Mouse (Mus musculus): ENCODE data around the gene B830017H08Rik. TPM values are rescaled to one million over a fixed set of nuclear protein-coding genes. Genes with fewer than 3 reads are reported as not detected.

B830017H08Rik gene
- polyA plus RNA-seq, 1 experiment from 2014 or later = not detected

- Histone ChIP-seq H3K9me3 (ENCODE audit: control insufficient read depth, low read length) (no peaks in the 10 kb centered on the region), H3K36me3 (ENCODE audit: control insufficient read depth, insufficient read depth, low read length) (no peaks in the 10 kb centered on the region), H3K4me2 (ENCODE audit: low read depth, low read length) (no peak overlapping the region), H3K27me3 (ENCODE audit: control insufficient read depth, insufficient read depth, low read depth, low read length) (peaks cover 12% of the 10 kb centered on the region), H3K9ac (ENCODE audit: low read length) (no peak overlapping the region), H3K4me3 (ENCODE audit: low read length) (no peak overlapping the region), H3K27ac (ENCODE audit: low read length) (no peak overlapping the region), H3K4me1 (replicated peaks; ENCODE audit: control insufficient read depth, insufficient read depth, low read length) (no peaks in the 10 kb centered on the region)
- ATAC-seq (ENCODE audit: low read depth) = no peak
- WGBS = 92% methylated on average over 2 of the region's 2 CpGs
Measured at GRCm38 (mm10) chr16:17826500-17826899, 6.4 kb upstream of the B830017H08Rik start.

GRCm38 (mm10) chr16:17828229-17828628 is 4.7 kb upstream of the B830017H08Rik start:
- 89% methylated on average over 2 of the region's 2 CpGs for WGBS

GRCm38 (mm10) chr16:17828867-17829266 is 4.1 kb upstream of the B830017H08Rik start:
- no peak for ATAC-seq (ENCODE audit: low read depth)
- WGBS = 70% methylated on average over 3 of the region's 3 CpGs
- peaks cover under 1% of the 10 kb centered on the region; the same call in 1 of the 2 replicates for H3K4me1 ChIP-seq (replicated peaks; ENCODE audit: control insufficient read depth, insufficient read depth, low read length)
- H3K4me2 ChIP-seq (ENCODE audit: low read depth, low read length) = no peak overlapping the region
- H3K27me3 ChIP-seq (ENCODE audit: control insufficient read depth, insufficient read depth, low read depth, low read length) = peaks cover 36% of the 10 kb centered on the region
- no peak overlapping the region for H3K4me3 ChIP-seq (ENCODE audit: low read length)
- no peaks in the 10 kb centered on the region for H3K36me3 ChIP-seq (ENCODE audit: control insufficient read depth, insufficient read depth, low read length)
- no peak overlapping the region for H3K9ac ChIP-seq (ENCODE audit: low read length)
- no peaks in the 10 kb centered on the region for H3K9me3 ChIP-seq (ENCODE audit: control insufficient read depth, low read length)
- no peak overlapping the region for H3K27ac ChIP-seq (ENCODE audit: low read length)

More at GRCm38 (mm10) chr16:17828229-17828628, 4.7 kb upstream of the B830017H08Rik start:
- Histone ChIP-seq H3K4me1 (replicated peaks; ENCODE audit: control insufficient read depth, insufficient read depth, low read length) (no peaks in the 10 kb centered on the region; the same call in 1 of the 2 replicates), H3K9ac (ENCODE audit: low read length) (no peak overlapping the region), H3K27me3 (ENCODE audit: control insufficient read depth, insufficient read depth, low read depth, low read length) (peaks cover 29% of the 10 kb centered on the region), H3K36me3 (ENCODE audit: control insufficient read depth, insufficient read depth, low read length) (no peaks in the 10 kb centered on the region), H3K4me3 (ENCODE audit: low read length) (no peak overlapping the region), H3K27ac (ENCODE audit: low read length) (no peak overlapping the region), H3K9me3 (ENCODE audit: control insufficient read depth, low read length) (no peaks in the 10 kb centered on the region), H3K4me2 (ENCODE audit: low read depth, low read length) (no peak overlapping the region)
- no peak for ATAC-seq (ENCODE audit: low read depth)

- Histone ChIP-seq H3K27me3 (ENCODE audit: control insufficient read depth, insufficient read depth, low read depth, low read length) (peaks cover 53% of the 10 kb centered on the region), H3K9ac (ENCODE audit: low read length) (no peak overlapping the region)
Measured at GRCm38 (mm10) chr16:17830385-17831178, 2.3 kb upstream of the B830017H08Rik start.

GRCm38 (mm10) chr16:17831781-17832180 is 1.1 kb upstream of the B830017H08Rik start:
- ATAC-seq (ENCODE audit: low read depth) = peak; percentile 37; the same call in 1 of the 2 replicates
- no peak overlapping the region for H3K4me2 ChIP-seq (ENCODE audit: low read depth, low read length)
- no peak overlapping the region for H3K9ac ChIP-seq (ENCODE audit: low read length)
- H3K36me3 ChIP-seq (ENCODE audit: control insufficient read depth, insufficient read depth, low read length) = no peaks in the 10 kb centered on the region
- H3K27me3 ChIP-seq (ENCODE audit: control insufficient read depth, insufficient read depth, low read depth, low read length) = peaks cover 60% of the 10 kb centered on the region
- 18% methylated on average over 11 of the region's 11 CpGs for WGBS
- H3K4me3 ChIP-seq (ENCODE audit: low read length) = no peak overlapping the region
- no peaks in the 10 kb centered on the region for H3K9me3 ChIP-seq (ENCODE audit: control insufficient read depth, low read length)
- H3K4me1 ChIP-seq (replicated peaks; ENCODE audit: control insufficient read depth, insufficient read depth, low read length) = peaks cover 5% of the 10 kb centered on the region
- no peak overlapping the region for H3K27ac ChIP-seq (ENCODE audit: low read length)

More at GRCm38 (mm10) chr16:17830385-17831178, 2.3 kb upstream of the B830017H08Rik start:
- Histone ChIP-seq H3K4me3 (ENCODE audit: low read length) (no peak overlapping the region), H3K9me3 (ENCODE audit: control insufficient read depth, low read length) (no peaks in the 10 kb centered on the region), H3K27ac (ENCODE audit: low read length) (no peak overlapping the region), H3K4me1 (replicated peaks; ENCODE audit: control insufficient read depth, insufficient read depth, low read length) (peaks cover 5% of the 10 kb centered on the region), H3K4me2 (ENCODE audit: low read depth, low read length) (no peak overlapping the region), H3K36me3 (ENCODE audit: control insufficient read depth, insufficient read depth, low read length) (no peaks in the 10 kb centered on the region)
- no peak for ATAC-seq (ENCODE audit: low read depth)
- 63% methylated on average over 10 of the region's 10 CpGs for WGBS

- Histone ChIP-seq H3K27ac (ENCODE audit: low read length) (no peak overlapping the region), H3K4me1 (replicated peaks; ENCODE audit: control insufficient read depth, insufficient read depth, low read length) (peaks cover 5% of the 10 kb centered on the region), H3K27me3 (ENCODE audit: control insufficient read depth, insufficient read depth, low read depth, low read length) (peaks cover 60% of the 10 kb centered on the region), H3K9ac (ENCODE audit: low read length) (peak overlapping the region; percentile 64), H3K36me3 (ENCODE audit: control insufficient read depth, insufficient read depth, low read length) (no peaks in the 10 kb centered on the region), H3K4me2 (ENCODE audit: low read depth, low read length) (peak overlapping the region; percentile 98), H3K9me3 (ENCODE audit: control insufficient read depth, low read length) (no peaks in the 10 kb centered on the region), H3K4me3 (ENCODE audit: low read length) (peak overlapping the region; percentile 61)
- ATAC-seq (ENCODE audit: low read depth) = peak; percentile 47
- under 1% methylated on average over 35 of the region's 37 CpGs for WGBS
Measured at GRCm38 (mm10) chr16:17833321-17833680, 380 bp downstream of the B830017H08Rik start.

- H3K4me3 ChIP-seq (ENCODE audit: low read length) = peak overlapping the region; percentile 61
- peaks cover 5% of the 10 kb centered on the region for H3K4me1 ChIP-seq (replicated peaks; ENCODE audit: control insufficient read depth, insufficient read depth, low read length)
- peak overlapping the region; percentile 98 for H3K4me2 ChIP-seq (ENCODE audit: low read depth, low read length)
- H3K9ac ChIP-seq (ENCODE audit: low read length) = peak overlapping the region; percentile 64
- H3K27ac ChIP-seq (ENCODE audit: low read length) = no peak overlapping the region
- H3K27me3 ChIP-seq (ENCODE audit: control insufficient read depth, insufficient read depth, low read depth, low read length) = peaks cover 60% of the 10 kb centered on the region
- ATAC-seq (ENCODE audit: low read depth) = peak; percentile 29; the same call in 1 of the 2 replicates
- H3K36me3 ChIP-seq (ENCODE audit: control insufficient read depth, insufficient read depth, low read length) = no peaks in the 10 kb centered on the region
- WGBS = under 1% methylated on average over 56 of the region's 103 CpGs
- H3K9me3 ChIP-seq (ENCODE audit: control insufficient read depth, low read length) = no peaks in the 10 kb centered on the region
Measured at GRCm38 (mm10) chr16:17833681-17834399, 919 bp downstream of the B830017H08Rik start.

GRCm38 (mm10) chr16:17834543-17834942 is 1.6 kb downstream of the B830017H08Rik start:
- no peaks in the 10 kb centered on the region for H3K9me3 ChIP-seq (ENCODE audit: control insufficient read depth, low read length)
- H3K9ac ChIP-seq (ENCODE audit: low read length) = no peak overlapping the region
- ATAC-seq (ENCODE audit: low read depth) = no peak
- no peaks in the 10 kb centered on the region for H3K36me3 ChIP-seq (ENCODE audit: control insufficient read depth, insufficient read depth, low read length)
- peaks cover 60% of the 10 kb centered on the region for H3K27me3 ChIP-seq (ENCODE audit: control insufficient read depth, insufficient read depth, low read depth, low read length)
- peaks cover 5% of the 10 kb centered on the region for H3K4me1 ChIP-seq (replicated peaks; ENCODE audit: control insufficient read depth, insufficient read depth, low read length)
- no peak overlapping the region for H3K27ac ChIP-seq (ENCODE audit: low read length)
- peak overlapping the region; percentile 61 for H3K4me3 ChIP-seq (ENCODE audit: low read length)
- peak overlapping the region; percentile 98 for H3K4me2 ChIP-seq (ENCODE audit: low read depth, low read length)
- WGBS = 41% methylated on average over 7 of the region's 7 CpGs

- Histone ChIP-seq H3K4me2 (ENCODE audit: low read depth, low read length) (no peak overlapping the region), H3K36me3 (ENCODE audit: control insufficient read depth, insufficient read depth, low read length) (no peaks in the 10 kb centered on the region), H3K9me3 (ENCODE audit: control insufficient read depth, low read length) (no peaks in the 10 kb centered on the region), H3K4me1 (replicated peaks; ENCODE audit: control insufficient read depth, insufficient read depth, low read length) (peaks cover 5% of the 10 kb centered on the region), H3K4me3 (ENCODE audit: low read length) (no peak overlapping the region), H3K27me3 (ENCODE audit: control insufficient read depth, insufficient read depth, low read depth, low read length) (peaks cover 57% of the 10 kb centered on the region), H3K27ac (ENCODE audit: low read length) (no peak overlapping the region), H3K9ac (ENCODE audit: low read length) (no peak overlapping the region)
- 51% methylated on average over 13 of the region's 13 CpGs for WGBS
- ATAC-seq (ENCODE audit: low read depth) = no peak
Measured at GRCm38 (mm10) chr16:17835481-17835880, 2.6 kb downstream of the B830017H08Rik start.
